Mouse (Mus musculus) mouse embryonic stem cell (cell line): ENCODE data around the gene Tm7sf2.

Experiments
- in situ Hi-C, 2 experiments: fragments of 300-500 bp; cut with MboI; formaldehyde crosslinking; loops; 1 replicate in 1 of 2; 3 replicates in 1 of 2; pipeline ENCODE4 v1.14.3; 2019 to 2020; ENCODE audit warnings: low sequenced_read_pairs in 2 of 2, low pct_unique_long_range_greater_than_20kb in 1 of 2, mixed read lengths in 1 of 2; ENCODE audit not compliant: unreplicated experiment in 1 of 2

Gene Tm7sf2

DNA sequence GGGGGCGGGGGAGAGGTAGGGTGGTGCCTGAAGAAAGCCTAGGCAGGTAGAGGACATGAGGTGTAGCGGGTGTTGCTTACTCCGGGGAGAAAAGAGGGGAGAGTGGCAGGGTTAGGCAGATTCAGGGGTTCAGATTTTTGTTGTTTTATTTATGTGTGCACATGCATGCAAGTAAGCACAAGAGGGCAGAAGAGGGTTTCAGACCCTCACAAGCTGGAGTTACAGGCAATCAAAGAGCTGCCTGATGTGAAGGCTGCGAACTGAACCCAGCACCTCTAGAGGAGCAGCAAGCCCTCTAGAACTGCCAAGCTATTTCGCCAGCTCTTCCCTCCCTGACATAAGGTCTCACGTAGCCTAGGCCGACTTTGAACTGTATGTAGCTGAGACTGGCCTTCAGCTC is 51.6 kb downstream of the Tm7sf2 start:
- in situ Hi-C loops, result loop anchor here (5.0 to 10.0 kb wide), 2 partner anchors 54 to 108 kb away; partner anchors contain the start of genes Pola2 (in 1 of the 2) and Snx15 (in 1 of the 2)

DNA sequence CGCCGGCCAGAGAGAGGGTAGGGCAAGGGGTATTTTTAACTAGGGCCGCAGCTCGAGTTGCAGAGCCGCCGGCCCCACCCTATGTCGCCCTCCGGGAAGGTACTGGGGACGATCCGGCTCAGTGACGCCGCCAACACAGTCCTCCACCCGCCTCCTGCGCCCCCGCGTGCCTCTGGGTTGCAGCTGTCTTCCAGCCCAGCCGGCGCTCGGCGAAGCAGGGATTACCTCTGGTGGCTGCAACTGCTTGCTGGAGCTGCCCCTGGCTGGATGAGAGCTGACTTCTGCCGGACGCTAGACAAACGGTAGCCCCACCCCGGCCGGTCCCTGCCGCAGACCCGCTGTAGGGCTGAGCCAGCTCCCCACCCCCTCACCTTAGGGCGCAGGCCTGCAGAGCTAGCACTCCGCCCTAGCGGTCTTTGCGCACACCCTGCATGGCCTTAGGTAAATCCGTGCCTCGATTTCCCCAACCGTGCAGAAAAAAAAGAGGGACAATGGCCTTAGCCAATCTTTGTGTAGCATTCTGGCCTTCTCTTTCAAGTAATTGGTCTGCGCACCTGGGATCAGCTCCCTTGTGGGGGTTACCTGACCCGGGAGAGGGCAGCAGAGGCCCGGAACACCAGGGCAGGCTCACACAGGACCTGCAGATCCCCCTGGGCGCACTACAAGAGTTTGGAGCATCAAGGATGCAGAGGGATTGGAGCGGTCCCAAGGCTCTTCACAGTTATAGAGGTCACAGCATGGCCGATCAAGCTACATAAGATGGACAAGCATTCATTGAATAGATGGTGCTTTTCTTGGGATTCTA is 52.5 kb downstream of the Tm7sf2 start, which contains the start of gene Capn1:
Gene Capn1, minus strand, starts transcription at position 387 of the 805 bp plus-strand sequence.
- in situ Hi-C loops, result loop anchor here (5.0 to 10.0 kb wide), 2 partner anchors 53 to 109 kb away; partner anchors contain the start of genes Pola2 (in 1 of the 2) and Snx15 (in 1 of the 2)

DNA sequence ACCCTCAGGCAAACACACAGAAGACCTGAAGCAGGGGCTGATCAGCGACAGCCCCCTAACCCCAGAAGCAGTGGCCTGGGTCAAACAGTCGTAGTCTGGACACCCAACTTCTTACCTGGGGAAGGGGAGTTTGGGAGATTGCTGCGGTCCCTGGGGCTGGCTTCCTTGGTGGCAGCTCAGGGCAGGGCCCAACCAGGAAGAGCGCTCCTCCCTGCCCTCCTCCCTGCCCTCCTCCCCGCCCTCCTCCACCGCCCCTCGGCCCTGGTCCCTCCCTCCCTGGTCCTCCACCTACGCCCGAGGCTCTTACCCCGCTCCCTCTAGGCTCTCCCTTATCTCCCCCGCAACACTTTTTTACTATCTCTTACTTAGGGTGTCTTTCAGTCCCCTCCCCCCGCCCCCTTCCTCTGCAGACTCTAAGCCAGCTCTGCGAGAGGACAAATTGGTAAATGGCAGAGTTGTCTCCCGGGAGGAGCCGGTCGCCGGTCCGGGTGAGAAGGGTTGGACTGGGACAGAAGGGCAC is 53.1 kb downstream of the Tm7sf2 start:
- in situ Hi-C loops, result loop anchor here (5.0 to 10.0 kb wide), 2 partner anchors 53 to 110 kb away; partner anchors contain the start of genes Pola2 (in 1 of the 2) and Snx15 (in 1 of the 2)

DNA sequence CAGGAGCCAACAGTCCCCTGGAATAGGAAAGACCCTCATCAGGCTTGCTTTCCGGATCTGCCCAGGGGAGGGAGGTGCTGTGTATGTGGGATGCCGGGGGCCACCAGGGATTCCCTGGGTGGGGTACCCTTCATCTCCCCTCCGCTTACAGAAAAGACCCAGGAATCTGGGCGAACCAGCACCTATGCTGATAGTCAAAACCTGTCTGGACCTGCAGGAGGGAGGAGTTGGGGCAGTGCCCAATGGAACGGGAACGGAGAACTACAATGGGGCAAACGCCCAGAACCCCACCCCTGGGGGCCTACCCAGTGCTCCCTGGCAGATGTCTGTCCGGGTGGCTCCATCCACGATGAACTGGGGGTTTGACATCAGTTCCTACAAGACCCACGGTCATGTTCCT is 54.5 kb downstream of the Tm7sf2 start:
- in situ Hi-C loops, result loop anchor here in 1 of 2 experiments (10.0 kb wide), 1 partner anchor 111 kb away; the partner anchor contains the start of gene Snx15
